Mouse (Mus musculus) heart, embryonic 16.5 days (tissue): Measurements from ENCODE around the gene Susd1. TPM values are rescaled to one million over a fixed set of nuclear protein-coding genes. Genes with fewer than 3 reads are reported as not detected.

ENCODE experiments used
- ATAC-seq: fragments of 200-750 bp; cut with Nextera tagmentation; replicated peaks from 2 replicates; pipeline ENCODE4 v1.8.0; 2017; ENCODE audit warnings: moderate number of reproducible peaks; ENCODE audit not compliant: insufficient read depth, low FRiP score; ENCODE audit errors: extremely low read depth
- H3K27ac ChIP-seq: fragments of 300-500 bp; sonication (generic); 2 replicates; pipeline ENCODE4 v1.5.1; 2014; ENCODE audit warnings: mild to moderate bottlenecking, low read length, control low read depth, moderate library complexity
- H3K27me3 ChIP-seq: fragments of 300-500 bp; sonication (generic); 2 replicates; pipeline ENCODE4 v1.6.1; 2014; ENCODE audit warnings: low read length, mixed read lengths; ENCODE audit not compliant: control insufficient read depth, insufficient read depth
- H3K36me3 ChIP-seq: fragments of 300-500 bp; sonication (generic); 2 replicates; pipeline ENCODE4 v1.6.1; 2014; ENCODE audit not compliant: control insufficient read depth, insufficient read depth
- H3K4me1 ChIP-seq: fragments of 300-500 bp; sonication (generic); 2 replicates; pipeline ENCODE4 v1.6.1; 2014; ENCODE audit warnings: low read length, mixed read lengths; ENCODE audit not compliant: control insufficient read depth, insufficient read depth
- H3K4me2 ChIP-seq: fragments of 300-500 bp; sonication (generic); 2 replicates; pipeline ENCODE4 v1.6.1; 2014; ENCODE audit warnings: low read depth, mild to moderate bottlenecking, control low read depth, low read length
- H3K4me3 ChIP-seq: fragments of 300-500 bp; sonication (generic); 2 replicates; pipeline ENCODE4 v1.5.1; 2014; ENCODE audit warnings: mild to moderate bottlenecking, control low read depth, low read length
- H3K9ac ChIP-seq: fragments of 300-500 bp; sonication (generic); 2 replicates; pipeline ENCODE4 v1.6.1; 2014; ENCODE audit warnings: low read length, control low read depth
- H3K9me3 ChIP-seq: fragments of 300-500 bp; sonication (generic); replicated peaks from 2 replicates; pipeline ENCODE4 v1.6.1; 2016; ENCODE audit warnings: low read length; ENCODE audit not compliant: control insufficient read depth
- WGBS: fragments of 180-500 bp; shearing (Covaris S2); extraction: QIAGEN DNeasy Blood & Tissue Kit; methylation state at CpG from one replicate; pipeline ENCODE4 v1.1.7; 2014; 5-methylcytosine and 5-hydroxymethylcytosine counted together
- polyA plus RNA-seq: library from polyadenylated mRNA; unstranded; fragments of >200 nt; fragmentation: Nextera tagmentation; extraction: Ambion mirVana; gene quantifications from 2 replicates; pipeline ENCODE4 v1.2.1, GENCODE M21; 2015

Gene Susd1
- polyA plus RNA-seq, 1 experiment from 2014 or later: 7.5 TPM

DNA sequence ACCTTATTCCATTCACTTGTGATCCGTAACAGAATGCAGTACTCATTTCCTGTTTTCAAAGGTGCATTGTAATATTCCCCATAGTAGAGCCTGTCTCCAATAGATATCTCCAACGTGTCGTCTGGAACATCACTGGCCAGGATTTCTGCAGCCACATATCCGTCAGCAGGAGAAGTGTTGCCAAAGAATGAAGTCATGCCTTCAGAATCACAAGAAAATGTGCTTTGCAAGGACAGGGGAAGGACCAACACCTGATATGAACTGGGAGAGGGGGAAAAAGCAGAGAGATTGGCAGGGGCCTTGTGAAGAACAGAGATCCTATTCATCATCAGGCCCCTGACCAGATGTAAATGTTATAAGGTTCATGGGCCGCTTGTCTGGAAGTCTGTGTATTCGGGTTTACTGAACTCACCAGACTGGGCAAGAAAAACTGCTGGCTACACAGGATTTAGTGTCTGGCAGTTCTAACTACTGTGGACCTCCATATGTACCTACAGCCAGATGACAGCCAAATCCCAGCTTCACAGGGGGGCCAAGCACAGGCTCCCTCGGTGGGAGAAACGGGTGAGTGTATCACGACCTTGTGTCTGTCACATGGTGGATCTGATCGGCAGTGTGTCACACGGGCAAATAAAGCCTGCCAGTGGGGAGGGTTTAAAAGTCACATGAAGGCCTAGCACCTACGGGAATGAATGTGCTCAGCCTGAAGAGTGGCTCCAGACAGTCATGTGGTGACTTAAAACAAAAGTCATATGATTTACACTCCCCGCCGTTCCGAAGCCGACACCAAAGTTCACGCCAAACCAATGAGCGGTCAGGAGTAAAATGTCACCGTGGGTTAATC is 108.8 kb downstream of the Susd1 start:
- Histone ChIP-seq H3K27me3 (no peaks in the 10 kb centered on the region), H3K4me1 (peaks cover 18% of the 10 kb centered on the region), H3K4me3 (no peak overlapping the region), H3K36me3 (no peaks in the 10 kb centered on the region), H3K4me2 (no peak overlapping the region), H3K27ac (peak overlapping the region; percentile 62), H3K9me3 (no peaks in the 10 kb centered on the region), H3K9ac (no peak overlapping the region)
- ATAC-seq: peak; percentile 60
- WGBS: 57% methylated on average over 19 of the region's 19 CpGs

DNA sequence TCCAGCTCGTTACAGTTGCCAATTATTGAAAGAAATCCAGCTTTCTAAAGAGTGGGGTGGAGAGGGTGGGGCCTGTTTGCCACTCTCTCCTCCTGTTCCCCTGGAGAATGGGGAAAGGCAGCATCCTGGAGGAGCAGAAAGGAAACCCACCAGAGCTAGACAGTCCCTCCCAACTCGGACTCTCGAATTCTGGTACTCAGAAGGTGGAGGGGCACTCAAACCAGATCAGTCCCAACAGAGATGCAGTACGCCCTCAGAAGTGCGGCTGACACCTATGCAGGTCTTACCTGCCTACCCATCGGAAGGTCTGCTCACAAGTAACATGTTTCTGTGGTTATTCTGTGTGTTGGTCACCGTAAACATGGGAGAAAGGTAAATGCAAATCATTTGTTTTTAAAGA is 109.6 kb downstream of the Susd1 start:
- ATAC-seq: no peak
- peak overlapping the region; percentile 25; the same call in 1 of the 2 replicates for H3K27ac ChIP-seq
- H3K9ac ChIP-seq: no peak overlapping the region
- H3K9me3 ChIP-seq: no peaks in the 10 kb centered on the region
- WGBS: 95% methylated on average over 7 of the region's 7 CpGs
- H3K4me2 ChIP-seq: no peak overlapping the region
- no peaks in the 10 kb centered on the region for H3K36me3 ChIP-seq
- H3K4me1 ChIP-seq: peaks cover 18% of the 10 kb centered on the region
- no peak overlapping the region for H3K4me3 ChIP-seq
- no peaks in the 10 kb centered on the region for H3K27me3 ChIP-seq

DNA sequence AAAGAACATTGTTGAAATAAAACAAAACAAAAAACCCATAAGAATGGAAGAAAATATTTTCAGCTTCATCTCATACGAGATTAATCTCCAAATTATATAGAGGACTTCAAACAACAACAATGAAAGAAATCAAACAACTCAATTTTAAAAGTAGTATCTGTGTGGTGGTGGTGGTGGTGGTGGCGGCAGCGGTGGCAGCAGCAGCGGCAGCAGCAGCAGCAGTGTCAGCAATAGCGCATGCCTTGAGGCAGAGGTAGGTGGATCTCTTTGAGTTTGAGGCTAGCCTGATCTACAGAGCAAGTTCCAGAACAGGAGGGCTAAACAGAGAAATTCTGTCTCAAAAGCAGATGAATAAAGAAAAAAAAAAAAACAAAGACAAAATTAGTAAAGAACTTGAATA is 110.4 kb downstream of the Susd1 start:
- no peak overlapping the region for H3K27ac ChIP-seq
- no peaks in the 10 kb centered on the region for H3K9me3 ChIP-seq
- no peak overlapping the region for H3K4me3 ChIP-seq
- no peaks in the 10 kb centered on the region for H3K36me3 ChIP-seq
- H3K27me3 ChIP-seq: no peaks in the 10 kb centered on the region
- WGBS: 94% methylated on average over 5 of the region's 5 CpGs
- H3K9ac ChIP-seq: no peak overlapping the region
- H3K4me1 ChIP-seq: peaks cover 25% of the 10 kb centered on the region
- ATAC-seq: no peak
- H3K4me2 ChIP-seq: no peak overlapping the region

DNA sequence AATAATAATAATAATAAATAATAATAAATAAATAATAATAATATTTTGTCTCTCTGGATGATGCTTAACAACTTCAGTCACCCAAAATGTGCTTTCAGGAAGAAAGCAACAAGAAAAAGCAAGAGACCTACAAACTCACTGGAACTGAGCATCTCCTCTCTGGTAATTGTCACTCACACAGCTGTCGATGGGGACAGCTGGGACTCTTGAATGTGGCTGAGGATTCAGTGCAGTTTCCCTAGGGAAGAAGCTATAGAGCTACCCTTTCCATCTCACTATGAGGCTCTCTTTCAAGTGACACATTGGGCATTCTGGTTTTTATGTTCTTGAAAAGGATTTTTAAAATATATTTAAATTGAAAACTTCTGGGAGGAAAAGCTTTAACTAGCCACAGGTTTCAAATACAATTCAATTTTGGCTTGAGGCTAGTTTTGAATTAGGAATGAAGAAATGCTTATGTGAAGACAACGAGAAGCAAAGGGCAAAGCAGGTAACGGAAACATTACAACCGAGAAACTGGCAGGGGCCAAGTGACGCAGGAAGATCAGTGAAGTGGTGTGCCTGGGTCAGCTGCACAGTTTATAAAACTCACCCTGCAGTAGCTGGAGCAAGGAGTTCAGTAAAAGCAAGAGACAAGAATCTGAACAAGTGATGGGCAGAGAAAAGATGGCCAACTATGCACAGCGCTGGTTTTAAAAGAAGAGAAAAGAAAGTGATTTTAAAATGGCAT is 112.2 kb downstream of the Susd1 start:
- 80% methylated on average over 6 of the region's 6 CpGs for WGBS
- H3K9me3 ChIP-seq: no peaks in the 10 kb centered on the region
- H3K27ac ChIP-seq: no peak overlapping the region
- H3K4me2 ChIP-seq: no peak overlapping the region
- no peak for ATAC-seq
- no peaks in the 10 kb centered on the region for H3K36me3 ChIP-seq
- no peak overlapping the region for H3K4me3 ChIP-seq
- H3K27me3 ChIP-seq: no peaks in the 10 kb centered on the region
- H3K4me1 ChIP-seq: peaks cover 17% of the 10 kb centered on the region
- no peak overlapping the region for H3K9ac ChIP-seq

DNA sequence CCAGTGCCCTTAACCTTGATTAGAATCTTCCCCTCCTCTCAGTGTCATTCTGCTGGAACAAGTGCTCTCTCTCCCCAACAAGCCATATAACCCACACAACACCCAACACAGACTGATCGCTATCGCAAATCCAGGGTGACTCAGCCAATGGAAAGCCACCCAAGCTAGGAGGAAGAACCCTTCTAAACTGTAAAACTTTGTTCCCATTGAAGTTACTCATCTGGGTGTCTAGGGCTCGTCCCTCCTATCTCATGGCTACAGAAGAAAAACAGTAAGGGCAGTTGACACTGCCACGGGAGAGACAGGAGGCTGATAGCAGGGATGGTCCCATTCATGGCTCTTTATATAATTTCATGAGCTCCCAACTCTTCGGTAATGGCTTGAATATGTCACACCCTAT is 114.1 kb downstream of the Susd1 start:
- H3K4me2 ChIP-seq: no peak overlapping the region
- no peaks in the 10 kb centered on the region for H3K27me3 ChIP-seq
- H3K9ac ChIP-seq: no peak overlapping the region
- 75% methylated on average over 5 of the region's 5 CpGs for WGBS
- no peak overlapping the region for H3K4me3 ChIP-seq
- H3K27ac ChIP-seq: no peak overlapping the region
- no peaks in the 10 kb centered on the region for H3K9me3 ChIP-seq
- ATAC-seq: no peak
- no peaks in the 10 kb centered on the region for H3K36me3 ChIP-seq
- peaks cover 12% of the 10 kb centered on the region for H3K4me1 ChIP-seq

DNA sequence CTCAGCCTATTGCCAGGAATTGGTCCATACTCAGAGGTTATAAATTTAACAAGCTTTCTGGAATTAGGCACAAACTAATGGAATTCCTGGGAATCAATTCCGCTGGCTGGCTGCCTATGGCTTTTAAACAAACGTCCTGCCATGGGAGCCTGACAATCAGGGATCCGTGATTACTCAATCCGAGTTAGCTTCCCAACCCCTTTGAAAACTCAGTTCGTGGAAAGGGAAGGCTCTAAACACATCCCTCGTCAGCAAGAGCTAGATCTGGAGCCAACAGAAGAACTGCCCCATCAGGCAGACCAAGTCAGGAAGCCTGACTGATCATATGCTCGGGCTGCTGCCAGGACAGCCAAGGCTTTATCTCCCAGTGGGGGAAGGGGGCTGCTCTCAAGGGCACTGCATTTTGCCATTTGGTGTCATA is 115.2 kb downstream of the Susd1 start:
- WGBS: 25% methylated on average over 7 of the region's 7 CpGs
- Histone ChIP-seq H3K4me3 (no peak overlapping the region), H3K9ac (0 out of 2 replicates have a peak overlapping the region, but pooled peaks have one; percentile 21), H3K4me1 (peaks cover 20% of the 10 kb centered on the region), H3K27me3 (no peaks in the 10 kb centered on the region), H3K4me2 (no peak overlapping the region), H3K36me3 (no peaks in the 10 kb centered on the region), H3K9me3 (no peaks in the 10 kb centered on the region), H3K27ac (peak overlapping the region; percentile 32; the same call in 1 of the 2 replicates)
- no peak for ATAC-seq

DNA sequence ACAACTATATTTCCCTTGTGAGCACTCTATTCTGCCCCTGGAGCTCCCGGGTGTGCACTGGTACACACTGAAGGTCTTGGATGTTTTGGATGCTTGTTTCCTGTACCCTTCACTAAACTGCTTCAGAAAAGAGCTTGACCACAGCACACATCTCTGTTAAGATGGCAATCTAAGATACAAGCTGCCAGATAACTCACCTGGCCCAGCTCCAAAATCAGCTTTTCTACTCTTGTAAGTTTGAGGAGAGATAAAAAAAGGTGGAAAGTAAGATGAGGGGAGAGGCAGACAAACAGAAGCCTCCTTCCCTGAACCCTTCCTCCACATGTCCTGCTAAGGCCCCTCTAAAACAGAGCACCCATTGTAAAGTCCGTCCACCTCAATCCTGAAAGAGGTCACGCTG is 115.7 kb downstream of the Susd1 start:
- H3K4me1 ChIP-seq: peaks cover 20% of the 10 kb centered on the region
- H3K9ac ChIP-seq: no peak overlapping the region
- H3K27ac ChIP-seq: peak overlapping the region; percentile 32; the same call in 1 of the 2 replicates
- no peak for ATAC-seq
- no peak overlapping the region for H3K4me2 ChIP-seq
- no peak overlapping the region for H3K4me3 ChIP-seq
- WGBS: 72% methylated on average over 3 of the region's 3 CpGs
- no peaks in the 10 kb centered on the region for H3K27me3 ChIP-seq
- H3K36me3 ChIP-seq: no peaks in the 10 kb centered on the region
- no peaks in the 10 kb centered on the region for H3K9me3 ChIP-seq

DNA sequence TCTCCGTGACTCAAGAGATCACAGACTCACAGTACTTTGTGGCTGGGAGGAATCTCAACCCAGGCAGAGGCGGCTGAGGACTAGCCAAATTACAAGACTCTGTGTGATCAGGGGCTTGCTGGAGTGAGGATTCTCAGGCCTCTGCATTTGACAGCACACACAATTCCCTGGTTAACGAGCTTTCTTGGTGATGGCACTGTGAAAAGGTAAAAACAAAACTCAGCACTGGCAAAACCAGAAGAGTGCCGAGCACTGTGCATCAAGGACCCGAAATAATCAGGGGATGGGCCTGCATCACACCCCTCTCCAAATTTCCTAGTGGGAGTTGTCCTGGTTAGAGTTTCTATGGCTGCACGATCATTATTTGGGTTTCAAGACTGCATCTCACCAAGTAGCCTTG is 116.4 kb downstream of the Susd1 start:
- Histone ChIP-seq H3K27me3 (no peaks in the 10 kb centered on the region), H3K27ac (no peak overlapping the region), H3K4me3 (no peak overlapping the region), H3K36me3 (no peaks in the 10 kb centered on the region), H3K4me2 (no peak overlapping the region), H3K4me1 (peaks cover 20% of the 10 kb centered on the region), H3K9me3 (no peaks in the 10 kb centered on the region), H3K9ac (no peak overlapping the region)
- ATAC-seq: no peak
- 95% methylated on average over 6 of the region's 6 CpGs for WGBS
